Mouse (Mus musculus): ENCODE measurements around the gene Cdk19. TPM values are rescaled to one million over a fixed set of nuclear protein-coding genes. Genes with fewer than 3 reads are reported as not detected.

Gene Cdk19
- polyA plus RNA-seq, 1 experiment = 41.0 TPM

GRCm38 (mm10) chr10:40348566-40349536, 9.5 kb downstream of the Cdk19 start:
- H3K27ac ChIP-seq (ENCODE audit: insufficient read depth, low read length) = peak overlapping the region; percentile 68
- peak overlapping the region; percentile 52 for H3K4me3 ChIP-seq (ENCODE audit: insufficient read depth, low read length)
- no peaks in the 10 kb centered on the region; the same call in 1 of the 2 replicates for H3K4me1 ChIP-seq (ENCODE audit: control insufficient read depth, insufficient read depth, low read length)
- peak; percentile 65 for TF ChIP-seq POLR2A (IDR thresholded peaks at IDR 0.05; ENCODE audit: extremely low read depth, insufficient read depth, low read length)
- TF ChIP-seq CTCF (IDR thresholded peaks at IDR 0.05; ENCODE audit: extremely low read depth, insufficient read depth, low read length) = no peak

GRCm38 (mm10) chr10:40349631-40350177, 10.3 kb downstream of the Cdk19 start:
- no peaks in the 10 kb centered on the region; the same call in 1 of the 2 replicates for H3K4me1 ChIP-seq (ENCODE audit: control insufficient read depth, insufficient read depth, low read length)
- H3K4me3 ChIP-seq (ENCODE audit: insufficient read depth, low read length) = peak overlapping the region; percentile 52
- TF ChIP-seq POLR2A (IDR thresholded peaks at IDR 0.05; ENCODE audit: extremely low read depth, insufficient read depth, low read length) (no peak), CTCF (IDR thresholded peaks at IDR 0.05; ENCODE audit: extremely low read depth, insufficient read depth, low read length) (no peak)
- peak overlapping the region; percentile 68 for H3K27ac ChIP-seq (ENCODE audit: insufficient read depth, low read length)

- H3K27ac ChIP-seq (ENCODE audit: insufficient read depth, low read length) = peak overlapping the region; percentile 68
- TF ChIP-seq CTCF (IDR thresholded peaks at IDR 0.05; ENCODE audit: extremely low read depth, insufficient read depth, low read length) (no peak), POLR2A (IDR thresholded peaks at IDR 0.05; ENCODE audit: extremely low read depth, insufficient read depth, low read length) (no peak)
- H3K4me1 ChIP-seq (ENCODE audit: control insufficient read depth, insufficient read depth, low read length) = no peaks in the 10 kb centered on the region; the same call in 1 of the 2 replicates
- peak overlapping the region; percentile 52 for H3K4me3 ChIP-seq (ENCODE audit: insufficient read depth, low read length)
Observed at GRCm38 (mm10) chr10:40350245-40350932, 11.0 kb downstream of the Cdk19 start.

- Histone ChIP-seq H3K27ac (ENCODE audit: insufficient read depth, low read length) (0 out of 2 replicates have a peak overlapping the region, but pooled peaks have one; percentile 68), H3K4me3 (ENCODE audit: insufficient read depth, low read length) (no peak overlapping the region), H3K4me1 (ENCODE audit: control insufficient read depth, insufficient read depth, low read length) (no peaks in the 10 kb centered on the region; the same call in 1 of the 2 replicates)
- TF ChIP-seq POLR2A (IDR thresholded peaks at IDR 0.05; ENCODE audit: extremely low read depth, insufficient read depth, low read length) = no peak
- no peak for TF ChIP-seq CTCF (IDR thresholded peaks at IDR 0.05; ENCODE audit: extremely low read depth, insufficient read depth, low read length)
Observed at GRCm38 (mm10) chr10:40351156-40351555, 11.8 kb downstream of the Cdk19 start.

GRCm38 (mm10) chr10:40354081-40354480, 14.7 kb downstream of the Cdk19 start:
- Histone ChIP-seq H3K27ac (ENCODE audit: insufficient read depth, low read length) (no peak overlapping the region), H3K4me1 (ENCODE audit: control insufficient read depth, insufficient read depth, low read length) (peaks cover 1% of the 10 kb centered on the region; the same call in 1 of the 2 replicates), H3K4me3 (ENCODE audit: insufficient read depth, low read length) (no peak overlapping the region)
- TF ChIP-seq POLR2A (IDR thresholded peaks at IDR 0.05; ENCODE audit: extremely low read depth, insufficient read depth, low read length) = no peak
- no peak for TF ChIP-seq CTCF (IDR thresholded peaks at IDR 0.05; ENCODE audit: extremely low read depth, insufficient read depth, low read length)

- Histone ChIP-seq H3K27ac (ENCODE audit: insufficient read depth, low read length) (no peak overlapping the region), H3K4me1 (ENCODE audit: control insufficient read depth, insufficient read depth, low read length) (peaks cover 1% of the 10 kb centered on the region; the same call in 1 of the 2 replicates), H3K4me3 (ENCODE audit: insufficient read depth, low read length) (no peak overlapping the region)
- TF ChIP-seq POLR2A (IDR thresholded peaks at IDR 0.05; ENCODE audit: extremely low read depth, insufficient read depth, low read length) = no peak
- TF ChIP-seq CTCF (IDR thresholded peaks at IDR 0.05; ENCODE audit: extremely low read depth, insufficient read depth, low read length) = no peak
Observed at GRCm38 (mm10) chr10:40354556-40354955, 15.2 kb downstream of the Cdk19 start.

- no peak overlapping the region for H3K27ac ChIP-seq (ENCODE audit: insufficient read depth, low read length)
- TF ChIP-seq POLR2A (IDR thresholded peaks at IDR 0.05; ENCODE audit: extremely low read depth, insufficient read depth, low read length) = no peak
- TF ChIP-seq CTCF (IDR thresholded peaks at IDR 0.05; ENCODE audit: extremely low read depth, insufficient read depth, low read length) = no peak
Observed at GRCm38 (mm10) chr10:40358166-40358565, 18.8 kb downstream of the Cdk19 start.

GRCm38 (mm10) chr10:40359131-40359530, 19.8 kb downstream of the Cdk19 start:
- no peak overlapping the region for H3K4me3 ChIP-seq (ENCODE audit: insufficient read depth, low read length)
- TF ChIP-seq POLR2A (IDR thresholded peaks at IDR 0.05; ENCODE audit: extremely low read depth, insufficient read depth, low read length) (no peak), CTCF (IDR thresholded peaks at IDR 0.05; ENCODE audit: extremely low read depth, insufficient read depth, low read length) (no peak)
- H3K27ac ChIP-seq (ENCODE audit: insufficient read depth, low read length) = no peak overlapping the region
- H3K4me1 ChIP-seq (ENCODE audit: control insufficient read depth, insufficient read depth, low read length) = peaks cover 3% of the 10 kb centered on the region; the same call in 1 of the 2 replicates

More at GRCm38 (mm10) chr10:40358166-40358565, 18.8 kb downstream of the Cdk19 start:
- Histone ChIP-seq H3K4me3 (ENCODE audit: insufficient read depth, low read length) (no peak overlapping the region), H3K4me1 (ENCODE audit: control insufficient read depth, insufficient read depth, low read length) (peaks cover 1% of the 10 kb centered on the region; the same call in 1 of the 2 replicates)

GRCm38 (mm10) chr10:40363004-40363403, 23.6 kb downstream of the Cdk19 start:
- Histone ChIP-seq H3K4me3 (ENCODE audit: insufficient read depth, low read length) (no peak overlapping the region), H3K4me1 (ENCODE audit: control insufficient read depth, insufficient read depth, low read length) (peaks cover 2% of the 10 kb centered on the region; the same call in 1 of the 2 replicates), H3K27ac (ENCODE audit: insufficient read depth, low read length) (no peak overlapping the region)
- TF ChIP-seq POLR2A (IDR thresholded peaks at IDR 0.05; ENCODE audit: extremely low read depth, insufficient read depth, low read length) (no peak), CTCF (IDR thresholded peaks at IDR 0.05; ENCODE audit: extremely low read depth, insufficient read depth, low read length) (no peak)
